Mouse (Mus musculus) forebrain, embryonic 15.5 days (tissue): ENCODE data around the gene Kcnh1. TPM values are rescaled to one million over a fixed set of nuclear protein-coding genes. Genes with fewer than 3 reads are reported as not detected.

Experiments used
- ATAC-seq: fragments of 200-750 bp; cut with Nextera tagmentation; replicated peaks from 2 replicates; pipeline ENCODE4 v1.8.0; 2017; ENCODE audit warnings: mild to moderate bottlenecking, moderate TSS enrichment, moderate library complexity
- H3K27ac ChIP-seq: fragments of 300-500 bp; sonication (generic); replicated peaks from 2 replicates; pipeline ENCODE4 v1.5.1; 2015; ENCODE audit warnings: mild to moderate bottlenecking, inconsistent platforms
- H3K27me3 ChIP-seq: fragments of 300-500 bp; sonication (generic); 2 replicates; pipeline ENCODE4 v1.6.1; 2015; ENCODE audit warnings: inconsistent platforms
- H3K36me3 ChIP-seq: fragments of 300-500 bp; sonication (generic); 2 replicates; pipeline ENCODE4 v1.6.1; 2015; ENCODE audit warnings: mild to moderate bottlenecking, inconsistent platforms
- H3K4me1 ChIP-seq: fragments of 300-500 bp; sonication (generic); 2 replicates; pipeline ENCODE4 v1.6.1; 2015; ENCODE audit warnings: inconsistent platforms
- H3K4me2 ChIP-seq: fragments of 300-500 bp; sonication (generic); replicated peaks from 2 replicates; pipeline ENCODE4 v1.6.1; 2015; ENCODE audit warnings: mild to moderate bottlenecking, inconsistent platforms
- H3K4me3 ChIP-seq: fragments of 300-500 bp; sonication (generic); 2 replicates; pipeline ENCODE4 v1.5.1; 2015; ENCODE audit warnings: mild to moderate bottlenecking, inconsistent platforms
- H3K9ac ChIP-seq: fragments of 300-500 bp; sonication (generic); replicated peaks from 2 replicates; pipeline ENCODE4 v1.6.1; 2015; ENCODE audit warnings: mild to moderate bottlenecking, inconsistent platforms
- H3K9me3 ChIP-seq: fragments of 300-500 bp; sonication (generic); 2 replicates; pipeline ENCODE4 v1.6.1; 2016; ENCODE audit warnings: inconsistent platforms
- WGBS: fragments of 180-500 bp; shearing (Covaris S2); methylation state at CpG from one replicate; pipeline ENCODE4 v1.1.7; 2015; ENCODE audit warnings: mixed read lengths; 5-methylcytosine and 5-hydroxymethylcytosine counted together
- polyA plus RNA-seq: library from polyadenylated mRNA; unstranded; fragments of >200 nt; fragmentation: Nextera tagmentation; extraction: Ambion mirVana; gene quantifications from 2 replicates; pipeline ENCODE4 v1.2.1, GENCODE M21; 2015

Kcnh1 gene
- polyA plus RNA-seq, 1 experiment from 2014 or later = 2.0 TPM

GRCm38 (mm10) chr1:192269911-192270310, 79.3 kb downstream of the Kcnh1 start:
- Histone ChIP-seq H3K36me3 (no peaks in the 10 kb centered on the region), H3K9me3 (no peaks in the 10 kb centered on the region), H3K9ac (no peak overlapping the region), H3K4me3 (no peak overlapping the region), H3K4me1 (no peaks in the 10 kb centered on the region), H3K27me3 (no peaks in the 10 kb centered on the region), H3K27ac (no peak overlapping the region), H3K4me2 (no peak overlapping the region)
- no peak for ATAC-seq
- WGBS = 92% methylated on average over 9 of the region's 9 CpGs

GRCm38 (mm10) chr1:192277801-192278385, 87.3 kb downstream of the Kcnh1 start:
- H3K4me3 ChIP-seq = no peak overlapping the region
- no peaks in the 10 kb centered on the region for H3K27me3 ChIP-seq
- no peak overlapping the region for H3K27ac ChIP-seq
- no peaks in the 10 kb centered on the region for H3K4me1 ChIP-seq
- no peak overlapping the region for H3K4me2 ChIP-seq
- ATAC-seq = no peak
- no peaks in the 10 kb centered on the region for H3K9me3 ChIP-seq
- H3K9ac ChIP-seq = no peak overlapping the region
- H3K36me3 ChIP-seq = no peaks in the 10 kb centered on the region
- WGBS = 53% methylated on average over 5 of the region's 5 CpGs

DNA sequence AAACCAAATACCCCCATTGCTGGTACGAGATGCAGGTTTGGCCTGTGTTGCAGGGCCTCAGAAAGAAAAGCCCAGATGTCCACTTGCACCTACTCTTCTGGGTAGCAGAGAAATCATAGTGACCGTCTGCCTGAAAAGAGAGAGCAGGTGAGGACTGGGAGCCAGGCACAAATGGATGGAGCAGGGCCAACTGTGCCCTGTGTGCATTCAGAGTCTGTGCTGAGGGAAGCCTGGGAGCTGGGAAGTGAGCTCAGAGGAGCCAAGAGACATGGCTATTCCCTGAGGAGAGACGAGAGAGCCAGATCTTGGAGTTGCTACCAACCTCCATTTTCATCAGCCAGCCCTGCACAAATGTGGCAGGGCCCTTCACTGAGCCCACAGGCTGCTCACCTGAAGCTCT, 93.8 kb downstream of the Kcnh1 start:
- 66% methylated on average over 3 of the region's 3 CpGs for WGBS
- Histone ChIP-seq H3K4me2 (no peak overlapping the region), H3K36me3 (no peaks in the 10 kb centered on the region), H3K27me3 (no peaks in the 10 kb centered on the region), H3K27ac (no peak overlapping the region), H3K9ac (no peak overlapping the region), H3K4me3 (no peak overlapping the region), H3K9me3 (no peaks in the 10 kb centered on the region), H3K4me1 (no peaks in the 10 kb centered on the region)
- no peak for ATAC-seq

DNA sequence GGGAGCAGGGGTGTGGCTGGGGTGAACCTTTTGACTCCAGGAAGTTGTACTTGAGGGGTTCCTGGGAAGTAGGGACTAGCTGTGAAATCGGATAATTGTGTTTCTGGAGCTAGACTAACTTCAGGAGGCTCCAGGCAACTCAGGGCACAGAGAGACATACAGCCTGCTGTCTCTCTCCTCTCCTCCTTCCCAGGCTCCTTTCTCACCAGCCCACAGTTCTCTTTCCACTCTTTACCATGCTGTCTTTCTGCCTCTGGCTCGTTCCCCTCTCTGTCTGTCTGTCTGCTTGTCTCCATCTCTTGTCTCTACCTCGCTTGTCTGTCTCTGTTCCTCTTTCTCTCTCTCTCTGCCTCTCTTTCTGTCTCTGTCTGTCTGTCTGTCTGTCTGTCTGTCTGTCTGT, 94.4 kb downstream of the Kcnh1 start:
- Histone ChIP-seq H3K4me2 (no peak overlapping the region), H3K4me3 (no peak overlapping the region), H3K36me3 (no peaks in the 10 kb centered on the region), H3K27me3 (no peaks in the 10 kb centered on the region), H3K4me1 (no peaks in the 10 kb centered on the region), H3K9me3 (no peaks in the 10 kb centered on the region), H3K27ac (no peak overlapping the region), H3K9ac (no peak overlapping the region)
- 82% methylated on average over 3 of the region's 3 CpGs for WGBS
- ATAC-seq = no peak

- WGBS = 87% methylated on average over 8 of the region's 8 CpGs
- Histone ChIP-seq H3K27me3 (no peaks in the 10 kb centered on the region), H3K36me3 (no peaks in the 10 kb centered on the region), H3K4me1 (no peaks in the 10 kb centered on the region), H3K4me2 (no peak overlapping the region), H3K27ac (no peak overlapping the region), H3K4me3 (no peak overlapping the region), H3K9me3 (no peaks in the 10 kb centered on the region), H3K9ac (no peak overlapping the region)
- ATAC-seq = no peak
Observed at GRCm38 (mm10) chr1:192288456-192288855, 97.9 kb downstream of the Kcnh1 start.

DNA sequence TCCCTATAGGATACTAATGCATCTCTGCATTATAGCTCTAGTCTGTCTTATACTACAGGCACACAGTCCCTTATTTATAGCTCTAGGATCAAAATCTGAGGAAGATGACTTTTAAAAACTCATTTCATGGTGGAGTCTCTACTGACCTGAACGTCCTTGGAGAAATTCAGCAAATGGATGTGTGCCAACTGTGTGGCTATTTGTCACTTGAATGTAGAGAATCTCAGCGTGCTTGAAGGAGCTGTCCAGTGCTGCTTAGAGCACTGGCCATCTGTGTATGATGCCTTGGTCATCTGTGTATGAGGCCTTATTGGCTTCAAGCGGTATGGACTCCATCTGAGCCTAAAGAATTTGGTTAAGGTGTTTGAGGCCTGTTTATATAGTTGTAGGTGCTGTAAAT, 100.7 kb downstream of the Kcnh1 start:
- Histone ChIP-seq H3K9ac (no peak overlapping the region), H3K36me3 (no peaks in the 10 kb centered on the region), H3K4me2 (no peak overlapping the region), H3K9me3 (no peaks in the 10 kb centered on the region), H3K4me1 (no peaks in the 10 kb centered on the region), H3K4me3 (no peak overlapping the region), H3K27me3 (no peaks in the 10 kb centered on the region), H3K27ac (no peak overlapping the region)
- WGBS = 72% methylated on average over 3 of the region's 3 CpGs
- ATAC-seq = no peak

GRCm38 (mm10) chr1:192293391-192293790, 102.8 kb downstream of the Kcnh1 start:
- Histone ChIP-seq H3K4me1 (no peaks in the 10 kb centered on the region), H3K9ac (no peak overlapping the region), H3K4me3 (no peak overlapping the region), H3K27me3 (no peaks in the 10 kb centered on the region), H3K27ac (no peak overlapping the region), H3K4me2 (no peak overlapping the region), H3K36me3 (no peaks in the 10 kb centered on the region), H3K9me3 (no peaks in the 10 kb centered on the region)
- WGBS = 80% methylated on average over 4 of the region's 4 CpGs
- no peak for ATAC-seq

DNA sequence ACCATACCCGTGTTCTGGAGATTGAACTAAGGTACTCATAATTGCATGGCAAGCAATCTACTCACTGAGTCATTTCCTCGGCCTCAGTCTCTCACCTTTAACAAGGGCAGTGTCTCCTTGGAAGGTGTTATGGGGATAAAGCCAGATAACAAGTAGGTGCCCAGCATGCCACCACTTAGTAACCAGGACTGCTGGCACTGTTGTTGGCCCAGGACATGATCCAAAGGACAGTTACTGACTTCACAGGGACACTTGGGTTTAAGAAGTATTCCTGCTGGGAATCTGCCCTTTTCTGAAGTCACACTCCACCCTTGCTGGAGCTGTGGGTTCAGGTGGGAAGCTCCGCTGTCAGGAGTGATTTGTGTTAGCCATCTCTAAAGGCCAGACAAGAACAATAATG, 103.3 kb downstream of the Kcnh1 start:
- no peaks in the 10 kb centered on the region for H3K9me3 ChIP-seq
- no peak overlapping the region for H3K4me2 ChIP-seq
- H3K9ac ChIP-seq = no peak overlapping the region
- H3K27me3 ChIP-seq = no peaks in the 10 kb centered on the region
- no peak for ATAC-seq
- H3K4me3 ChIP-seq = no peak overlapping the region
- WGBS = 81% methylated on average over 3 of the region's 3 CpGs
- no peaks in the 10 kb centered on the region for H3K4me1 ChIP-seq
- no peak overlapping the region for H3K27ac ChIP-seq
- no peaks in the 10 kb centered on the region for H3K36me3 ChIP-seq

DNA sequence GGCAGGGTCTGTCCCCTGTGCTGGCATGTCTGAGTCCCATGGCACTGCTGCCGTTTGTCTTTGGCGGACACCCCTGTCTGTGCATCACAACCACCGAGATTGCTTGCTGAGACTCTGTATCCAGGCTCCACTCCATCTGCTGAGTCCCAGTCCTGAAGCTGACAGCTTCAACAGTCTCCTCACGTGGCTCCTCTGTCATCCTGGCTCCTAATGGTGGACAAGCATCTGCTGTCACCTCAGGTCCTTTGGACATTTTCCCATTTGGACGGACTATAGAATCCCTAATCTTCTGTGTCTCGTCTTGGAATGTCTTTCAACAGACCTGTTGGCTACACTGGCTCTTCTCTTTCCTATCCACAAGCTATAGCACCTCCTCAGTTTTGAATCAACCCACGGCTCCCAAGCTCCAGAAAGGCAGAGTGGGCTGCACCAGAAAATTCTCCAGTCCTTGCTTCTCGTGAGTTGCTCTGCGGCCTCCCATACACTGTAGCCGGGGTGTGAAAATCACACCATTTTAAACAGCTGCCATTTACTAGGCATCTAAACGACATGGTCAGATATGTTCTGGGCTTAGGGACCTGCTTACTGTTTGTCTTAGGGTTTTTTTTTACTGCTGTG, 104.8 kb downstream of the Kcnh1 start:
- H3K36me3 ChIP-seq = no peaks in the 10 kb centered on the region
- H3K9ac ChIP-seq = no peak overlapping the region
- no peak overlapping the region for H3K4me2 ChIP-seq
- no peak overlapping the region for H3K4me3 ChIP-seq
- H3K4me1 ChIP-seq = no peaks in the 10 kb centered on the region
- H3K9me3 ChIP-seq = no peaks in the 10 kb centered on the region
- 79% methylated on average over 11 of the region's 11 CpGs for WGBS
- H3K27ac ChIP-seq = no peak overlapping the region
- H3K27me3 ChIP-seq = no peaks in the 10 kb centered on the region
- ATAC-seq = no peak

GRCm38 (mm10) chr1:192295902-192296301, 105.3 kb downstream of the Kcnh1 start:
- no peak for ATAC-seq
- no peak overlapping the region for H3K27ac ChIP-seq
- H3K4me2 ChIP-seq = no peak overlapping the region
- no peaks in the 10 kb centered on the region for H3K9me3 ChIP-seq
- no peaks in the 10 kb centered on the region for H3K4me1 ChIP-seq
- no peak overlapping the region for H3K9ac ChIP-seq
- no peak overlapping the region for H3K4me3 ChIP-seq
- H3K27me3 ChIP-seq = no peaks in the 10 kb centered on the region
- H3K36me3 ChIP-seq = no peaks in the 10 kb centered on the region

GRCm38 (mm10) chr1:192297481-192298128, 107.0 kb downstream of the Kcnh1 start:
- ATAC-seq = no peak

GRCm38 (mm10) chr1:192300417-192300816, 109.8 kb downstream of the Kcnh1 start:
- H3K36me3 ChIP-seq = no peaks in the 10 kb centered on the region

More at GRCm38 (mm10) chr1:192297481-192298128, 107.0 kb downstream of the Kcnh1 start:
- Histone ChIP-seq H3K4me1 (no peaks in the 10 kb centered on the region), H3K27ac (no peak overlapping the region), H3K27me3 (no peaks in the 10 kb centered on the region), H3K4me2 (no peak overlapping the region), H3K9me3 (no peaks in the 10 kb centered on the region), H3K9ac (no peak overlapping the region), H3K36me3 (no peaks in the 10 kb centered on the region), H3K4me3 (no peak overlapping the region)
- WGBS = 85% methylated on average over 5 of the region's 5 CpGs

GRCm38 (mm10) chr1:192303615-192304014, 113.0 kb downstream of the Kcnh1 start:
- Histone ChIP-seq H3K4me1 (no peaks in the 10 kb centered on the region), H3K9me3 (no peaks in the 10 kb centered on the region), H3K36me3 (no peaks in the 10 kb centered on the region), H3K4me3 (no peak overlapping the region), H3K27me3 (no peaks in the 10 kb centered on the region), H3K4me2 (no peak overlapping the region), H3K9ac (no peak overlapping the region), H3K27ac (no peak overlapping the region)
- no peak for ATAC-seq
- 67% methylated on average over 2 of the region's 2 CpGs for WGBS

More at GRCm38 (mm10) chr1:192300417-192300816, 109.8 kb downstream of the Kcnh1 start:
- Histone ChIP-seq H3K9me3 (no peaks in the 10 kb centered on the region), H3K27me3 (no peaks in the 10 kb centered on the region), H3K4me1 (no peaks in the 10 kb centered on the region), H3K4me2 (no peak overlapping the region), H3K27ac (no peak overlapping the region), H3K4me3 (no peak overlapping the region), H3K9ac (no peak overlapping the region)
- WGBS = 66% methylated on average over 7 of the region's 7 CpGs
- ATAC-seq = no peak
